Mouse (Mus musculus): ENCODE data around the gene Taf12.

GRCm38 (mm10) chr4:132274156-132274862 lies at the start of gene Taf12:
- TF ChIP-seq POLR2A (IDR thresholded peaks at IDR 0.05; ENCODE audit: insufficient read length, low read depth) (peak; percentile 98), TCF3 (IDR thresholded peaks at IDR 0.05; ENCODE audit: insufficient read length, low read depth) (no peak), CEBPB (IDR thresholded peaks at IDR 0.05; ENCODE audit: insufficient read depth, poor library complexity, severe bottlenecking) (no peak), TCF12 (IDR thresholded peaks at IDR 0.05; ENCODE audit: insufficient read depth, poor library complexity, severe bottlenecking) (no peak), USF1 (IDR thresholded peaks at IDR 0.05; ENCODE audit: low read depth) (peak; percentile 76), MAX (IDR thresholded peaks at IDR 0.05; ENCODE audit: low read depth) (peak; percentile 81), SRF (IDR thresholded peaks at IDR 0.05; ENCODE audit: control insufficient read depth, insufficient read length, low read depth) (no peak), MYOD1 (IDR thresholded peaks at IDR 0.05; ENCODE audit: control insufficient read depth in 1 of 3, insufficient read length in 2 of 3, low read depth in 2 of 3) (peak in 1 of 3 experiments; percentile 18), MYOG (IDR thresholded peaks at IDR 0.05; ENCODE audit: control insufficient read depth in 1 of 3, insufficient read depth in 1 of 3, insufficient read length in 2 of 3, low read depth in 2 of 3) (peak in 1 of 3 experiments; percentile 35), E2F4 (IDR thresholded peaks at IDR 0.05; ENCODE audit: insufficient read depth) (peak; percentile 12)

Measured in myocyte (in vitro differentiated cells).